Mouse (Mus musculus) ovary, adult 18-20 months (tissue): ENCODE data around the gene Olfr651.
"Not testable (repeated sequence)": the region's sequence is repeated elsewhere in the genome, so short reads cannot be mapped to it uniquely, and the experiment has no call there.

Source experiments
- DNase-seq: peaks from one replicate; pipeline ENCODE4 v3.0.0; 2022; ENCODE audit warnings: low spot score, mixed read lengths

Olfr651 gene

GRCm38 (mm10) chr7:104549833-104550232, at the start of gene Olfr651:
Olfr651 (plus strand) TSS chr7:104550133.
- DNase-seq: no peak

DNA sequence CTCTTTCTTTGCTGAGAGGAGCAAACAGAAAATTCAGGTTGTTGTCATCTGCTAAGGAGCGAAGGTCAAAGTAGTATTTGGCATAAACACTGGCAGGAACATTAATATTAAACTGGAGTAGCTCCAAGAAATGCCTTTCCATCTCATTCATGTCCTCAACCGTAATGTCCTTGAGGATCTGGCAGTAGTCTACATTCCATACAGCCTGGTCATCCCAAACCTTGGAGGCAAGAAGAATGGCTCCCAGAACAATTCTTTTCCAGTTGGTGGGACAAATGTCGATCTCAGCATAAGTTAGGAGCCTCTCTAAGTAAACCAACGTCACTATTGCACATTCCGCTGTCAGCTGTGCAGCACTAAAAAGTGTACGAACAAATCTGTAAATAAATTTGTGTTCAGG, 48.7 kb upstream of the Olfr651 start:
- DNase-seq: not testable (repeated sequence)

DNA sequence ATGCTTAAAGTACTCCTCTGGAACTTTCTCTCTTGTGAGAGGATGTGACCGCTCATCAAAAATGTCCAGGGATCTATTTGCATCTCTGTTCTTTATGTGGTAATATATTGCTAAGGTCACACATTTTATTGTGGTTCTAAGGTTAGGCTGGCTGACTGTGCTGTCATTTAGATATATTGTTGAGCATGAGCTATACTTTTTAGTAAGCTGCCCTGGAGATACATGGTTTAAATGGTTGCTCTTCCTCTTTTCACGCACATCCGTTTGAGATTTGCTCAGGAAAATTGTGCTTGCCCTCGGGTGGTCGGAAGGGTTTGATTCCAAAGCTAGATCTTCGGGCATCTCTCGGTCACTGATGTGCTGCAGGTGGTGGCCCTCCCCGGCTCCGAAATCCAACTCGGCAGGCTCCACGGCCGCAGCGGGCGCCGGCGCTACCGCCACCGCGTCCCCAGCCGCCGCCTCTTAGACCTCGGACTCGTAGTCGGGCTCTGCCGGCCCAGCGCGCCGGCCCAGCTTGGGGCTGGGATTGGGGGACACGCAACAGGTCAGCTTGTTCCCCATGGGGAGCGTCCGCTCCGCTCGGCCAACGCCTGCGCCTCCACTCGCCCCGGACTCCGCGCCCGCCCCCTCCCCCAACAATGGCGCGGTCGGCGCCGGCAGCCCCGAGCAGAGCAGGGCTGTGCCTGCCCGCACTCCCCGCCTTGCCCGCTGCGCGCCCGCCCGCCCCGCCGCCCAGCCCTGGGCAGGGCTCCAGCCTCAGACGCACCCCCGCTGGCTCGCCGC, 48.2 kb upstream of the Olfr651 start:
- peak; percentile 6 for DNase-seq

- DNase-seq: not testable (repeated sequence)
These were observed 42.4 kb upstream of the Olfr651 start, which contains the start of gene Trim30d for GRCm38 (mm10) chr7:104507421-104508065. Trim30d (minus strand) TSS chr7:104507849.

DNA sequence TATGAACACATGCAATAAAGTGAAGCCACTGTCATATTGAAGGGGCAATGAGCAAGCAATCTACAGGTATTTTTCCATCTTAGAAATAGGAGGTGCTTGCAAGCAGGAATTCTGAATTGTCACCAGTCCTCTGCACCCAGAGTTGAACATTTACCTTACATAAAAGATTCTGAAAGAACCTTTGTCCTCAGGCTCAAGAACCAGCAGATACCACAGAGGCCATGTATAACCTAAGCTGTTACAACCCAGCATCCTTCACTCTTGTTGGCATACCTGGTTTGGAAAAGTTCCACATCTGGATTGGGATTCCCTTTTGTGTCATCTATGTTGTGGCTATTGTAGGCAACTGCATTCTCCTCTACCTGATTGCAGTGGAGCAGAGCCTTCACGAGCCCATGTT, 2.8 kb downstream of the Olfr651 start:
- no peak for DNase-seq

- no peak for DNase-seq
These were observed 10.7 kb downstream of the Olfr651 start, which contains the start of gene Olfr652 for GRCm38 (mm10) chr7:104560601-104561000. Olfr652 (plus strand) TSS chr7:104560901.

- DNase-seq: no peak
These were observed 27.1 kb downstream of the Olfr651 start, which contains the start of gene Olfr653 for GRCm38 (mm10) chr7:104577014-104577413. Olfr653 (plus strand) TSS chr7:104577314.

GRCm38 (mm10) chr7:104580846-104581245, 30.9 kb downstream of the Olfr651 start:
- no peak for DNase-seq

- no peak for DNase-seq
These were observed 31.5 kb downstream of the Olfr651 start for GRCm38 (mm10) chr7:104581429-104581828.

- DNase-seq: no peak
These were observed 36.8 kb downstream of the Olfr651 start, which contains the start of gene Olfr654 for GRCm38 (mm10) chr7:104586725-104587124. Olfr654 (plus strand) TSS chr7:104587025.

DNA sequence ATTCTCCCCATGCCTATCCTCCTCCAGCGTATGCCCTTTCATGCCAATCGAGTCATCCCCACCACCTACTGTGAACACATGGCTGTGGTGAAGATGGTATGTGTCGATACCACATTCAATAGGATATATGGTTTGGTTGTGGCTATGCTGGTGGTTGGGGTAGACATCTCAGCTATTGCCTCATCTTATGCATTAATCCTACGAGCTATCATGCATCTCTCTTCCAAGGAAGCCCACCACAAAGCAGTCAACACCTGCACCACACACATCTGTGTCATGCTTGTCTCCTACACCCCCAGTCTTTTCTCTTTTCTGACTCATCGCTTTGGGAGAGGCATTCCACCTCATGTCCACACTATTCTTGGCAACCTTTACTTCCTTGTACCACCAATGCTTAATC, 38.3 kb downstream of the Olfr651 start:
- DNase-seq: no peak

GRCm38 (mm10) chr7:104601679-104602078, 51.7 kb downstream of the Olfr651 start, which contains the start of gene Olfr655:
Olfr655 (minus strand) TSS chr7:104601779.
- no peak for DNase-seq

- DNase-seq: no peak
These were observed 53.2 kb downstream of the Olfr651 start for GRCm38 (mm10) chr7:104603173-104603572.
